Mouse (Mus musculus): ENCODE measurements around the gene Rnf26.

The Rnf26 gene

GRCm38 (mm10) chr9:44088877-44089608 lies 24.3 kb downstream of the Rnf26 start:
- DNase-seq (ENCODE audit: low spot score) = no peak

- no peak for DNase-seq (ENCODE audit: low spot score)
Observed at GRCm38 (mm10) chr9:44087761-44088455, 25.4 kb downstream of the Rnf26 start.

GRCm38 (mm10) chr9:44086960-44087359 lies 26.4 kb downstream of the Rnf26 start:
- no peak for DNase-seq (ENCODE audit: low spot score)

GRCm38 (mm10) chr9:44085741-44086665 lies 27.3 kb downstream of the Rnf26 start:
- DNase-seq (ENCODE audit: low spot score) = no peak

GRCm38 (mm10) chr9:44085276-44085675 lies 28.0 kb downstream of the Rnf26 start:
- DNase-seq (ENCODE audit: low spot score) = no peak

GRCm38 (mm10) chr9:44084659-44085229 lies 28.6 kb downstream of the Rnf26 start:
- peak; percentile 91 for DNase-seq (ENCODE audit: low spot score)

GRCm38 (mm10) chr9:44084236-44084635 lies 29.1 kb downstream of the Rnf26 start:
- DNase-seq (ENCODE audit: low spot score) = no peak

GRCm38 (mm10) chr9:44083392-44084121 lies 29.8 kb downstream of the Rnf26 start:
- DNase-seq (ENCODE audit: low spot score) = no peak

- no peak for DNase-seq (ENCODE audit: low spot score)
Observed at GRCm38 (mm10) chr9:44082266-44082665, 31.1 kb downstream of the Rnf26 start.

GRCm38 (mm10) chr9:44081581-44081980 lies 31.7 kb downstream of the Rnf26 start:
- no peak for DNase-seq (ENCODE audit: low spot score)

- no peak for DNase-seq (ENCODE audit: low spot score)
Observed at GRCm38 (mm10) chr9:44080953-44081352, 32.4 kb downstream of the Rnf26 start.

GRCm38 (mm10) chr9:44079997-44080780 lies 33.1 kb downstream of the Rnf26 start:
- no peak for DNase-seq (ENCODE audit: low spot score)

- peak; percentile 88 for DNase-seq (ENCODE audit: low spot score)
Observed at GRCm38 (mm10) chr9:44078955-44079756, 34.2 kb downstream of the Rnf26 start.

GRCm38 (mm10) chr9:44078136-44078797 lies 35.0 kb downstream of the Rnf26 start:
- no peak for DNase-seq (ENCODE audit: low spot score)

- DNase-seq (ENCODE audit: low spot score) = no peak
Observed at GRCm38 (mm10) chr9:44077266-44077910, 35.9 kb downstream of the Rnf26 start.

GRCm38 (mm10) chr9:44076764-44077120 lies 36.6 kb downstream of the Rnf26 start:
- DNase-seq (ENCODE audit: low spot score) = no peak

GRCm38 (mm10) chr9:44075996-44076763 lies 37.1 kb downstream of the Rnf26 start:
- DNase-seq (ENCODE audit: low spot score) = no peak

All from ovary, adult 18-20 months (tissue).